Mouse (Mus musculus): ENCODE results near the gene Eif4ebp2. TPM values are rescaled to one million over a fixed set of nuclear protein-coding genes. Genes with fewer than 3 reads are reported as not detected.

Gene Eif4ebp2
- polyA plus RNA-seq, 1 experiment from 2014 or later = 71.0 TPM

Other genes starting within 250 kb of the Eif4ebp2 start
- 0.72 and 0.85 TPM in 2 replicates for gene Adamts14, start 179.2 kb downstream of the Eif4ebp2 start, polyA plus RNA-seq (2016; fragmentation: Nextera tagmentation; extraction: Ambion mirVana)
- gene Prf1, start 154.8 kb downstream of the Eif4ebp2 start, polyA plus RNA-seq (2016; fragmentation: Nextera tagmentation; extraction: Ambion mirVana) = not detected in 2 replicates
- 34.5 and 39.3 TPM in 2 replicates for gene Pald1, start 69.1 kb downstream of the Eif4ebp2 start, polyA plus RNA-seq (2016; fragmentation: Nextera tagmentation; extraction: Ambion mirVana)
- 0.10 TPM in 1 of 2 replicates, not detected in the other for gene Nodal, start 34.7 kb downstream of the Eif4ebp2 start, polyA plus RNA-seq (2016; fragmentation: Nextera tagmentation; extraction: Ambion mirVana)
- gene Lrrc20, start 23.1 kb upstream of the Eif4ebp2 start, polyA plus RNA-seq (2016; fragmentation: Nextera tagmentation; extraction: Ambion mirVana) = 12.5 and 13.5 TPM in 2 replicates
- 0.25 TPM in 2 replicates for gene Npffr1, start 142.8 kb upstream of the Eif4ebp2 start, polyA plus RNA-seq (2016; fragmentation: Nextera tagmentation; extraction: Ambion mirVana)
- 193 and 196 TPM in 2 replicates for gene Ppa1, start 195.9 kb upstream of the Eif4ebp2 start, polyA plus RNA-seq (2016; fragmentation: Nextera tagmentation; extraction: Ambion mirVana)
- gene Sar1a, start 227.6 kb upstream of the Eif4ebp2 start, polyA plus RNA-seq (2016; fragmentation: Nextera tagmentation; extraction: Ambion mirVana) = 234 and 235 TPM in 2 replicates
- 36.5 and 37.4 TPM in 2 replicates for gene Tysnd1, start 242.9 kb upstream of the Eif4ebp2 start, polyA plus RNA-seq (2016; fragmentation: Nextera tagmentation; extraction: Ambion mirVana)

Data from hindbrain, embryonic 12.5 days (tissue).